Mouse (Mus musculus): ENCODE measurements around the gene Slc51b. TPM values are rescaled to one million over a fixed set of nuclear protein-coding genes. Genes with fewer than 3 reads are reported as not detected.
A peak's percentile ranks its signal among the peaks of the same experiment; 100 is the strongest.

Gene Slc51b
- total RNA-seq, 2 experiments from 2014 or later: not detected

DNA sequence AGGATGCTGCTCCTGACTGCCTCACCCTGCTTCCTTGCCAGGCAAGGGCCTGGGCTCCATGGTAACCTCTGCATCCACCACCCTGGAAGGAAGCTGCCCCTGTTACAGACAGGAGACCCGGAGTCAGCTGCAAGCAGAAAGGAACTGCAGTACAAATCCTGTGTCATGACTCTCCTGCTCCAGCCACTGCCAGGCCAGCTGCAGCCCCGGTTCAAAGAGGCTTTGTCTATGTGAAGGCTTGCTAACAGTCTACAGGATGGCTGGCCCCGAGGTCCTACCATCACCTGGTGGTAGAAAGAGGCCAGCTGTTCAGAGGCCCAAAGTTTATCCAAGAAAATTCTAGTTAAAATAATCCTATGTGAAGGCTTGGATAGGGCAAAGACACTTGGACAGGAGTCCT is 11.4 kb downstream of the Slc51b start:
- no peak for ATAC-seq (replicated peaks; ENCODE audit: low FRiP score, poor library complexity, severe bottlenecking)

DNA sequence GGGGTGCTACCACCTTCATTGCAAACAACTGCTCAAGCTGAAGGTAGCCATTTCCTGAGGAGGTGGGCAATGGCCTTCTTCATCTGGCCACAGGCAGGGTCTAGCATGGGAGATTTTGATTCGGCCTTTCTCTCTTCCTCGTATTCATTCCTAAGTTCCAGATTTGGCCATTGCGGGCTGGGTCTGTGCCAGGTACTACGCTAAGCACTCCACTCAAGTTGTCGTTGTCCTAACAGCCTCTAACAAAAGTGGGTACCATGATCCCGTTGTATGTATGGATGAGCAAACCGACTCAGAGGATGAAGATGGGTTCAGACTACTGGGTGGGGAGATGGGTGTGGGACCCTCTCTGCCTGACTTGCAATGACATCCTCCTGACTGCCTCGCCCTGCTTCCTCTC is 12.4 kb downstream of the Slc51b start:
- no peak for ATAC-seq (replicated peaks; ENCODE audit: low FRiP score, poor library complexity, severe bottlenecking)

DNA sequence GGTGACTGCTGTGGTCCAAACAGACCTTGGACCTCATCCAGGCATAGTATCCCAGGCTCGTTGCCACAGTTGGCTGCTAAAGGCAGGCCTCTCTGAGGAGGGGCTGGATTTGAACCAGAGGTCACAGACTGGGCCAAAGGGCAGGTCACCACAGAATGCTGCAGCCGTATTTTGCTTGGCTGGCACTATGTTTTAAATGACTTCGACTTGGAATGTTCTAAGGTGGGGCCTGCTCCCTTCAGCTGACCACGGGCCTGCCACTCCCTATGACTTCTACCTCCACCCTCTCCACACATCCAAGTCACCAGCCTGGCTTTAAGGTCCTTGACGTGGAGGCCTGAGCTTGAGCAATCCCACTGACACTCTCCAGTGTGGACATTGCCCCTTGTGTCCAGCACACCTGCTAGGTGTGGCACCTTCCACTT is 13.9 kb downstream of the Slc51b start:
- ATAC-seq (replicated peaks; ENCODE audit: low FRiP score, poor library complexity, severe bottlenecking): no peak

DNA sequence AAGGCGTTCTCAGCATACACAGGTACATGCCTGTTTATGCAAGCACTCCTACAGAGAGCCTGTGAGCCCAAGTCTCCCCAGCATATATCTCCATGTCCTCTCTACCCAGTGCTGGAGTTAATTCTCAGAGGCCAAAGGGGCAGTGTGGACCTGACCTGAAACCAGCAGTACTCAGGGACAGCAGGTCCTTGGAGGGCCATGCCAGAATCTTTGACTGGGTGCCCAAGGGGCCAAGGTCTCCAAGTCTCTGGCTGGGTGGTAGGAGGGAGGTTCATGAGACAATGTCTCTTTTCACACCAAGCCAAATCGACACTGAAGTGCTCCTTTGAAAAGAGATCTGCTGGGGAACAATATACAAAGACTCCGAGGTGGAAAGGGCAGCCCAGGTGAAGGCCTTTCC is 14.9 kb downstream of the Slc51b start:
- ATAC-seq (replicated peaks; ENCODE audit: low FRiP score, poor library complexity, severe bottlenecking): no peak

DNA sequence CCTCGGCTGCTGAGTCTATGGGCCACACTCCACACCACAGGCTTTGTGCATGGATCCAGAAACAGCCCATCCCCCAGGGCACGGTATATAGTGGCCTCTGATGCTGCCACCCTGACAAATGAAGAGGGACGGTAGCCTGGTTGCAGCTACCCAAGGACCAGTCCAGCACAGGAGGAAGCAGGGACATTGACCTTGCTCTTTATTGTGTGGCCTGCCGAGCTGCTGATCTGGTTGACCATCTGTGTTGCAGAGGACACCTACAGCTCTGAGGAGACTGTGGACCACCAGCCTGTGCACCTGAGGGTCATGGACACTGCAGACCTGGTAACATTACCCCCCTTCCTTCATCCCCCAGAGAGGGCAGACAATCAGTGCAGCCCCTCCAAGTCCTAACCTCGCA is 15.4 kb downstream of the Slc51b start:
- ATAC-seq (replicated peaks; ENCODE audit: low FRiP score, poor library complexity, severe bottlenecking): no peak

DNA sequence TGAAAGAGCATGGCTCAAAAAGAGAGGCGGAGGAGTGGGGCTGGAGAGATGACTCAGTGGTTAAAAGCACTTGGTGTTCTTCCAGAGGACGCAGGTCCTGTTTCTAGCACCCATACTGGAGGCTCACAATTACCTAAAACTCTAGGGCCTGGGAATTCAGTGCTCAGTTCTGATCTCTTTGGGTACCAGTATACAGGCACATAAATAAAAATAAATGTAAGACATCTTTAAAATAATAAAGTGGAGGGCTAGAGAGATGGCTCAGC is 17.6 kb downstream of the Slc51b start:
- ATAC-seq (replicated peaks; ENCODE audit: low FRiP score, poor library complexity, severe bottlenecking): no peak

DNA sequence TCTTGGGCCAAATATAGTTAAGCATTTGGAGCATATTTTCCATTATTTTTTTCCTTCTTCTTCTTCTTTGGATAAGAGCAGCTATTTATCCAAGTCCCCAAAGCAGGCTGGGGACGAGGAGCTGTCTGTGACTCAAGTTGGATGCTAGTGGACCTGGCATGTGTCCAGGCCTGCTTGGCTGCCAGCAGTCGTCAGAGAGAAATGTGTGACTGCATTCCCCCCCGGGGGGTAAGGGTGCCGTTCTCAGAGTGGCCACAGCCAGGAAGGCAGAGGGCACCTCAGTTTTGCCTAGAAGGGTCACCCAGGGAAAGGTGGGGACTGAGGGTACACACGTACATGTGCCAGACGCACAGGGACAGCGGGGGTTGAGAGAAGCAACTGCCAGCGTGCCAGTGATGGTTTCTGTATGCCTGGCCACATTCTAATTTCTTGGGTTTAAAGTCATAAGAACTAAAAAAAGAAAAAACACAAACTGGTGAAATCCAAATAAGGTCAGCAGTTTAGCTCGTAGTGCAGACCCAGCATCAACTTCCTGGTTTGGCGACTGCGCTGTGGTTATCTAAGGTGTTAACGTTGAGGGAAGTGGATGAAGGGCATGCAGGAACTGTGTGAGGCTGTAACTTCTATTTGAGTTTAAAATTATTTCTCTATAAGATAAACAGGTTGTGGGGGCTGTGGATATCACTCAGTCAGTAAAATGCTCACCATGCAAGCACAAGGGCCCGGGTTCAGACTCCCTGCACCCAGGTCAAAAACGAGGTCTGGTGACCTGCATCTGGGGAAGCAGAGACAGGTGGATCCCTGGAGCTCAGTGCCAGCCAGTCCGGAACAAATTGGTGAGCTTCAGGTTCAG is 18.2 kb downstream of the Slc51b start:
- ATAC-seq (replicated peaks; ENCODE audit: low FRiP score, poor library complexity, severe bottlenecking): no peak

DNA sequence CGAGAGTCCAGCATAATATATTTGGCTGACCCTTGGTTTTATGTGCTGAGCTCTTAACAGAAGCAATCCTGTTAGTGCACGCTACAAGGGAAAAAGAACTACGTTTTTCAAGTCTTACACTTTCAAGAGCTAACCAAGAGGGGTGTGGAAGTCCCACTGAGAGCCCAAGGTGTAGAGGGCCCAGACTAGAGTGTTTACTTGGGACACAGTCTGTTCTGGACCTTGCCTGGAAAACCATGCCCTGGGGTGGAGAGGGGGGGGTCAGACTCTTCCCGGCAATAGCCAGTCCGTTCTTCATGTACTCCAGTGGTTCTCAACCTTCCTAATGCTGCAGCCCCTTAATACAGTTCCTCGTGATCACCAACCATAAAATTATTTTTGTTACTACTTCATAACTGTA is 22.8 kb downstream of the Slc51b start:
- ATAC-seq (replicated peaks; ENCODE audit: low FRiP score, poor library complexity, severe bottlenecking): no peak

DNA sequence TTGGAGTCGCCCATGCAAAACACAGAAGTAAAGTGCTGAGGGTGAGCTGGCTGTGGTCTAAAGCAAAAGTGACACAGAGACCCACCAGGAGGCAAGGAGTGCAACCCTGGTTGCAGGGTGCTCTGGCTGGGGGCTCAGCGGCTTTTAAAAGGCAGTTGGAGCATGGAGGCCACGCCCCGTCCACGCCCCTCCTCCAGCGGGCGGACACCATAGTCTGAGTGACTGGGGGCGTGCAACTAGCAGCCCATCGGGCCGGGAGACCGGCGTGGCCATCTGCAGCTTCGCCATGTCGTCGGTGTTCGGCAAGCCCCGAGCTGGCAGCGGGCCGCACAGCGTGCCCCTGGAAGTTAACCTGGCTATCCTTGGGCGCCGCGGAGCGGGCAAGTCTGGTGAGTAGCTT is 24.5 kb downstream of the Slc51b start, which contains the start of gene Rasl12:
TSS of gene Rasl12 (plus strand) at position 228 of the 400 bp plus-strand sequence.
- peak; percentile 35; the same call in 1 of the 2 replicates for ATAC-seq (replicated peaks; ENCODE audit: low FRiP score, poor library complexity, severe bottlenecking)

DNA sequence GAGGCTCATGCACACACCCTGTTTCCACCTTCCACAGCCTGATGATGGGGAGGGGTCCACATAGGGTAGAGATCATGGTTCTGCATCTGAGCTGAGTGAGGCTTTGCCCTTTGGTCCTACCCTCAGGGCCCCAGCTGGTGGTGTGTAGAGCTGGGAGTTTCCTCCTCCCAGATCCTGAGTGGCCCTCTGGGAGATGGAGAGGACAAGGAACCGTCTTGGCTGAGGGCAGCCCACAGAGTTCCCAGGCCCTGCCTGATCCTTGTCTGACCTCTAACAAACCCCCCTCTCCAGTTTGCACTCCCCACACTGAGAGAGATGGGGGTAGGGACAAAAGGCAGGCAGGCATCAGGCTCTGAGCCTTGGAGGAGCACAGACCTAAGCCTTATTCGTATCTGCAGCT is 28.4 kb downstream of the Slc51b start:
- no peak for ATAC-seq (replicated peaks; ENCODE audit: low FRiP score, poor library complexity, severe bottlenecking)

DNA sequence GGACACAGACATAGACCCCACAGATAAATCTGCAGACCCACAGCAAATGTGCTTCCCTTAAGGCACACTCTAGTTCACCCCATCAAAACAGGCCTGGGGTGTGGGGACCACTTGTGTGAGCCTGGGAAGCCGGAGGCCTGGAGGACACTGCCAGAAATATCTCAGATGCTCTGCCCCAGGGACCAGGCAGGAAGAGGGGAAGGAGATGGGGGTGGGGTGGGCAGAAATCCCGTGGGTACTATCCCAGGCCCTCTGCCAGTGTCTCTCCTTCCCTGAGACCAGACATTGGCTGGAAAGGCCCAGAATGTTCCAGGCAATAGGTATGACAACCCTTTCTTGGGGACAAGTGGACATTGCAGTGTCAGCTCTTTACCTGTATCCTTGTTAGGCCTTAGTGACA is 29.1 kb downstream of the Slc51b start:
- no peak for ATAC-seq (replicated peaks; ENCODE audit: low FRiP score, poor library complexity, severe bottlenecking)

DNA sequence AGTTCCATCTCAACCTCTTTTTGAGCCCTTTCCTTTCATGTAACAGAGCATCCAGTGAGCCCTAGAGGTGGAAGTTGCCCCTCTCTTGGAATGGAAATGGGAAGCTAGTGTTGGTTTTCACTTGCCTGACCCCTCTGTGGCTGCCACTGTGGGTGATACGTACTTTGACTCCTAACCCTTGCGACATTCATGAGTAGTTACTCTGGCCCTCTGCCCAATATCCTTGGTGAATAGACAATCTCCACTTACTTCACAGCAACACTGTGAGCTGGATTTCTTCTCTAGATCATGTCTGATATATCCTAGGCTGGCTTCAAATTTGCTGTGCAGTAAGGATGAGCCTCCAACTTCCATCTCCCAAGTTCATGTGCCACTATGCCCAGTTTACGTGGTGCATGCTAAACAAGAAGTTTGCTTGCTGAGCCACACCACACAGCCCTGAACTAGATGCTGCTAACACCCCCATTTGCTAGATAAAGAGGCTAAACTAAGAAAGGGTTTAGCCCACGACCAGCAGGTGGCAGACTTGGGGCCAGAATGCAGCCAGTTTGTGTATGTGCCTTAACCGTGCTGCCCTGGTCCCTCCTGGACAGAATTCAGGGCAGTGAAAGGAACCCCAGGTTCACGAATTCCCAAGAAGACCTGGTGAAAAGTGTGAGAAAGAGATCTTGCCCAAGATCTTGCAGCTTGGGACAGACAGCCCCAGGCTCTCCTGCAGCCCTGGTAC is 30.0 kb downstream of the Slc51b start:
- ATAC-seq (replicated peaks; ENCODE audit: low FRiP score, poor library complexity, severe bottlenecking): 0 out of 2 replicates have a peak, but pooled peaks have one; percentile 59

DNA sequence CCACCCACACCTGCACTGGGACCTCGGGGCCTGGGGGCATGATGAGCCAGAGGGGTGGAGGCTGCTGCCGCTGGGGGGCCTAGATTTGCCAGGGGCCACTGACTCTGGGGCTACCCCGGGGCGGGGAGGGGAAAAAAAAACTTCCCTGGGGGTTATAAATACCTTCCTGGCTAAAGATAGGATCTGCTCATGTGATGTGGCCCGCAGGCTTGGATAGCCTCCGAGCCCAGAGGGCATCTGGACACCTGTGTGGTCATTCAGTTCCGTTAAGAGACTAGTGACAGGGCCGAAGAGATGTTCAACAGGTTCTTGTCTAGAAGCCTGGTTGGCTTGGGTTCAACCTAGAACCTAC is 31.2 kb downstream of the Slc51b start, which contains the start of gene Kbtbd13:
TSS of gene Kbtbd13 (minus strand) at position 40 of the 352 bp plus-strand sequence.
- ATAC-seq (replicated peaks; ENCODE audit: low FRiP score, poor library complexity, severe bottlenecking): no peak

DNA sequence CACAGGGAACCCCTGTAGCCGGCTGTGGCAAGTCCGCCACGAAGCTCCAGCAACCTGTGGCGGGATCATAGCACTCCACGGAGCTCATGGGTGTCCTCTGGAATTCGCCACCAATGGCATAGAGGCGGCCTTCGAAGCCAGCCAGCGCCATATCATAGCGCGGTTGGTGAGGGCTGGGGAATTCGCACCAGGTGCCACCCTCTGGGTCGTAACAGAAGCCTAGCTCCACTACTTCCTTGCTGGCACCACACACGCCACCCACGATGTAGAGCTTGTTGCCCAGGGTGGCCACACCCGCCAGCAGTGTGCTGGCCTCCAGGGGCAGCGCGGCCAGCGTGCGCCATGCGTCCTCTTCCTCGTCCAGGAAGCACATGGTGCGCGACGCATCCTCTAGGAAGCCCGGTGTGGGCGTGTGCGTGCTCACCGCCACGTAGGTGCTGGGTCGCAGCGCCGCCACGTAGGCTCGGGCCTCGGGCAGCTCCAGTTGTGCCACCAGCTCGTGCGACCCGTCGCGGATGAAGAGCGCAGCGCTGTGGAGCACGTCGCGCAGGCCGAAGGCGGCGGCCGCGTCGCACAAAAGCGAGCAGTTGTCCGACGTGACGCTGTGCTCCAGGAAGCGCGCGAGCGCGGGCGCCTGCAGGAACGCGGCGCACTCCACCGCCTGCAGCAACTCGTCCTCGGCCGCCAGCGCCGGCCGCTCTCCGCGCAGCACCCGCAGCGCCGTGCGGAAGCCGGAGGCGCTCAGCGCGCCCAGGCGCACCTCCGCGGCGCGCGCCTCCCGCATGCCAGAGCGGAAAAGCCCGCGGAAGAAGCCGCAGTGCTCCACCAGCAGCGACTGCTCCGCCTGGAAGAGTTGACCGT is 31.8 kb downstream of the Slc51b start:
- ATAC-seq (replicated peaks; ENCODE audit: low FRiP score, poor library complexity, severe bottlenecking): no peak

DNA sequence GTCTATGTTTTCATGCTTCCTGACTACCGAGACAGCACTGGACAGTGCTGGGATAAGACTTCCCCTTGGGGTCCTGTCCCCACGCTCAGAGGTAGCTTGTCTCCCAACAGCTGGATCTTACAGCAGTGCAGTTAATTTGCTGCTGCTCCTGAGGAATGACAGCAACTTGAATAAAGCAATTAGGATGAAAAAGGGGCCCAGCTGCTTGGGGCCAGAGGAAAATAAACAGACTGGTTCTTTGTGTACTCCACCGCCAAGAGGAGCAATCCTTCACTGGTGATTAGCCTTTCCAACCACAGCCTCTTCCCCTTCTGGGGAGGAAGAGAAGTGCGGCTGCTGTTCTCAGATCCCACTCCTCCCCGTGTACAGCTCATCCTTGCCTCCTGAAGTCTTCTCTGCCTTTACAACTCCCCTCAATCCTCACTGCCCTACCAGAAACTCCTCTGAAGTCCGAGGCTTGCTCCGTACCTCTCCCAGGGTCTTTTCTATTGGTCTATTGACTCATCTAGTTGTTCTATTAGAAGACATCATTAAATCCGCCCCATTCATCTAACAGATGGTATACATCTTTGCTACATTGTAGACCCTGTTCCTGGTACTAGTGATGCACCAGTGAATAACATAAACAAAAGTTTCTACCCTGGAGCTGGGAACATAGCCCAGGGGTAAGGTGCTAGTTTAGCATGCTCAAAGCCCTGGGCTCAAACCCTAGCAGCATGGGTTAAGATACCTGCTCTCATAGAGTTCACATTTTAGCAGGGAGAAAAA is 36.2 kb downstream of the Slc51b start:
- ATAC-seq (replicated peaks; ENCODE audit: low FRiP score, poor library complexity, severe bottlenecking): no peak

DNA sequence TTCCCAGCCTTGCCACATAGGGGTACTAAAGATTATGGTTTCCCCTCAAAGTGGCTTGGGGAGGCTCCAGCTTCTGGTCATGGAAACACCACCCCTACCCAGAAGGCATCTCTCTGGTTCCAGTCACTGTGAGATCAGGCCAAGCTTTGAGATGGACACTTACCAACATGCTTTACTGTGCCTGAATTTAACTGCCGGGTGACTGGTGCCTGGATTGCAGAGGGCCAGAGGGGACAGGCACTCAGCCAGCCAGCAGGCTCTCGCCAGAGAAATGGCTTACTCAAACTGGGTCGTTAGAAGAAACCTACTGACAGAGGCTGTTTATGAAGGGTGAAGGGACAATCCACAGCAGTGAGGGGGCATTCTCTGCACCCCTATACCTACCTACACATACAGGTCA is 38.5 kb downstream of the Slc51b start:
- ATAC-seq (replicated peaks; ENCODE audit: low FRiP score, poor library complexity, severe bottlenecking): no peak

DNA sequence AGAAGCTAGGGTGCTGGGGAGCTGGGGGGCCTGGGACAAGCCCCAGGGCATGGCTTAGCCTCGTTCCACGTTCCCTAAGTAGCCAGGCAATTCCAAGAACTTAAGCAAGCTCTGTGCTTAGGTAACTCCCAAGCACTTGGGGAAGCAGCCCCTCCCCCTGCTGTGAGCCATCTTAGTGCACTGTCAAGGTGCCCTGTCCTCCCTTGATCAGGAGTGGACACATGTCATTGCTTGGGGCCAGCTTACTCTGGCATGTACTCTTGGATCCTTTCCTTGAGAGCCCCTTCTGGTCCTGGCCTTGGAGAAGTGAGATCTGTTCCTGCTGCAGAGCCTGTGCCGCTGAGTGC is 40.0 kb downstream of the Slc51b start:
- ATAC-seq (replicated peaks; ENCODE audit: low FRiP score, poor library complexity, severe bottlenecking): no peak

DNA sequence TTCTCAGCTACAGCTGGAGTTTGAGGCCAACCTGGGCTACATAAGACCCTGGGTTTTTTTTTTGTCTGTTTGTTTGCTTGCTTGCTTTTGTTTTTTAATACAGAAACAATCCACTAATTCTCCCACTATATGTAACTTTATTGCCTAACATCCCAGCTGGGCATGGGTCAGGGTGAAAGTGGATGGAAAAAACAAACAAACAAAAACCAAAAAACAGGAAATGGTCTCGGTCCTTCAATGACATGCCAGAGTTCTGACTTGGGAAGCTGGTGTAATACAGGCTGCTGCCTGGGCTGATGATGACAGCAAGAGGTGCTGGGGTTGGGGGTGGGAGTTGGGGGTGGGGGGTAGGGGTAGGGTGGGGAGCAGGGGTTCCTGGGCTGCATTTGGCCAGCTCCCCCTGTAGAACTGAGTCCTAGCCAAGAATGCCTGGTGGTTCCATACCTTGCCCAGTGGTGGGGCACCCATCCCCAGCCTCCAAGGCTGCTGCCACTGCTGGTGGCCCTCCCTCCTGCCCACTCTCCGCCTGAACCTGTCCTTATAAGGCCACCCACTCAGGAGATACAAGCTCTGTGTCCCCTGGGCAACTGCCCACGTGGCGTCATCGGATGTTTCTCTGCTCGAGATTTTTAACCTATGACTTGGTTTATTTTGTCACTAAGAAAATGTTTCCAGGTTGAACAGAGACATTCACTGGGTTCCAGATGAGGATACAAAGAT is 40.6 kb downstream of the Slc51b start:
- ATAC-seq (replicated peaks; ENCODE audit: low FRiP score, poor library complexity, severe bottlenecking): no peak

DNA sequence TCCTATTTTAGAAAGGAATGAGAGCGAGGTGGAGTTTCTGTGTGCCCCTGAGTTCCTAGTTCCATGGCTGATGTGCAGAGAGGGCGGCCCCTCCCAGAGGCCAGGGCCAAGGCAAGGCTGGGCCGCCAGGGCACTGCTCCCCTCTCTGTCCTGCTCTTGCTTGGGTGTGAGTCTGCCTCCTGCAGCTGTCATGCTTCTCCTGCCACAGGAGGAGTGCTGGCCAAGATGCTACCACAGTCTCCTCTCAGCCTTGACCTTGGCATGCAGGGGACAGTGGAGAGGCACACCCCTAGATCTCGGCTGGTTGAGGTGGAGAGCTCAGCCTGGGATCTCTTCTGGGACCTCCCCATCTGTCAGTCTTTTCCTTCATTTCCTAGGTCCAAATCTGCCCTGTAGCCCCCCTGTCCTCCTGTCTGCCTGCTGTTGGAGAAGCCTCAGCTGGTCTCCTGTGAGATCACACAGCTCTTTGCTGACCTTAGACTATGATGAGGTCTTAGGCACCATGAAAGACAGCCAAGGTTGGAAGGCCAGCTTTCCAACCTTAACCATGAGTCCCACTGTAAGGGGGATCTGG is 41.7 kb downstream of the Slc51b start:
- no peak for ATAC-seq (replicated peaks; ENCODE audit: low FRiP score, poor library complexity, severe bottlenecking)

Data from erythroblast, adult 5-6 weeks (primary cell).